Mouse (Mus musculus) left cerebral cortex, postnatal 14 days (tissue): ENCODE results near the gene H2-M10.1. TPM values are rescaled to one million over a fixed set of nuclear protein-coding genes. Genes with fewer than 3 reads are reported as not detected.

Experiments
- total RNA-seq, 2 experiments: library from RNA; stranded (reverse); gene quantifications; 2 replicates each; pipeline ENCODE4 v1.2.3; 2021

The H2-M10.1 gene
- total RNA-seq, 2 experiments from 2014 or later, result not detected

Other genes starting within 250 kb of the H2-M10.1 start
- not detected for gene Gm19684, start 204.5 kb downstream of the H2-M10.1 start, total RNA-seq
- not detected for gene Gm7030, start 196.7 kb downstream of the H2-M10.1 start, total RNA-seq
- not detected for gene Gm8909, start 157.6 kb downstream of the H2-M10.1 start, total RNA-seq
- gene H2-T3, start 135.9 kb downstream of the H2-M10.1 start, total RNA-seq, result not detected
- gene Rpp21, start 68.1 kb downstream of the H2-M10.1 start, total RNA-seq, result 10 to 100 TPM; 43.5 to 51.3 TPM
- gene Trim39, start 53.9 kb downstream of the H2-M10.1 start, total RNA-seq, result 10 to 100 TPM; 20.0 to 20.2 TPM
- gene H2-M10.2, start 39.7 kb downstream of the H2-M10.1 start, total RNA-seq, result not detected
- not detected for gene H2-M10.3, start 42.3 kb upstream of the H2-M10.1 start, total RNA-seq
- gene H2-M10.4, start 136.2 kb upstream of the H2-M10.1 start, total RNA-seq, result not detected
- gene H2-M11, start 220.9 kb upstream of the H2-M10.1 start, total RNA-seq, result not detected